Mouse (Mus musculus): Measurements from ENCODE around the gene Lrrc4c. TPM values are rescaled to one million over a fixed set of nuclear protein-coding genes. Genes with fewer than 3 reads are reported as not detected.

The Lrrc4c gene
- polyA plus RNA-seq, 1 experiment from 2014 or later: 7.6 TPM

- ATAC-seq (ENCODE audit: insufficient number of reproducible peaks, insufficient read depth, low FRiP score, low read depth): no peak
- no peak overlapping the region for H3K27ac ChIP-seq (ENCODE audit: low read length)
- 75% methylated on average over 3 of the region's 3 CpGs for WGBS
Observed at GRCm38 (mm10) chr2:97604688-97605215, 1286.8 kb downstream of the Lrrc4c start.

DNA sequence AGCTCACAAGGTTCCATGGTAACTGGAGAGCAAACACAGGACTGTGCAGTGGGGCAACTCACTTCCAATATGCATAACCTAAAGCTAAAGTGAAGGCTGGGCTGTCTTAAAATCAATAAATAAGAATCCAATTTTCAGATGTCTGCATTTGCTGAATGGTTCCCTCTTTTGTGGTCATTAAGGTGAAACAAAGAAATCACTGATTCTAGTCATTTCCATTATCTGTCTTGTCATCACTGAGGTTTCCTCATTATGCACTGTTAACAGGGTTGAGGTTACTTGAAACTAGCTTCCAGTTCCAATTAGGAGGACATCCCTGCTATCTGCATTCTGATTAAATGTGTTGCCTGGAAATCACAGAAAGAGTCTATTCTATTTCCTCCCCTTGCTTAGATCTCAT is 1291.5 kb downstream of the Lrrc4c start:
- no peak overlapping the region for H3K27ac ChIP-seq (ENCODE audit: low read length)
- H3K27me3 ChIP-seq (ENCODE audit: control insufficient read depth, insufficient read depth, low read length): no peaks in the 10 kb centered on the region
- H3K9me3 ChIP-seq (ENCODE audit: control insufficient read depth, low read depth, low read length): no peaks in the 10 kb centered on the region
- H3K4me3 ChIP-seq (ENCODE audit: low read depth, low read length): no peak overlapping the region
- no peaks in the 10 kb centered on the region for H3K4me1 ChIP-seq (ENCODE audit: control insufficient read depth, insufficient read depth, low read length)
- no peak overlapping the region for H3K4me2 ChIP-seq (replicated peaks; ENCODE audit: low read depth, low read length)
- ATAC-seq (ENCODE audit: insufficient number of reproducible peaks, insufficient read depth, low FRiP score, low read depth): no peak
- no peak overlapping the region for H3K9ac ChIP-seq (replicated peaks; ENCODE audit: low read depth, low read length)
- H3K36me3 ChIP-seq (ENCODE audit: control insufficient read depth, insufficient read depth, low read length): no peaks in the 10 kb centered on the region

More at GRCm38 (mm10) chr2:97604688-97605215, 1286.8 kb downstream of the Lrrc4c start:
- Histone ChIP-seq H3K4me1 (ENCODE audit: control insufficient read depth, insufficient read depth, low read length) (no peaks in the 10 kb centered on the region), H3K4me2 (replicated peaks; ENCODE audit: low read depth, low read length) (no peak overlapping the region), H3K27me3 (ENCODE audit: control insufficient read depth, insufficient read depth, low read length) (no peaks in the 10 kb centered on the region), H3K9ac (replicated peaks; ENCODE audit: low read depth, low read length) (no peak overlapping the region), H3K9me3 (ENCODE audit: control insufficient read depth, low read depth, low read length) (no peaks in the 10 kb centered on the region), H3K4me3 (ENCODE audit: low read depth, low read length) (no peak overlapping the region), H3K36me3 (ENCODE audit: control insufficient read depth, insufficient read depth, low read length) (no peaks in the 10 kb centered on the region)

- 67% methylated on average over 2 of the region's 2 CpGs for WGBS
- Histone ChIP-seq H3K4me1 (ENCODE audit: control insufficient read depth, insufficient read depth, low read length) (no peaks in the 10 kb centered on the region), H3K27me3 (ENCODE audit: control insufficient read depth, insufficient read depth, low read length) (no peaks in the 10 kb centered on the region), H3K4me3 (ENCODE audit: low read depth, low read length) (no peak overlapping the region), H3K36me3 (ENCODE audit: control insufficient read depth, insufficient read depth, low read length) (no peaks in the 10 kb centered on the region), H3K4me2 (replicated peaks; ENCODE audit: low read depth, low read length) (no peak overlapping the region), H3K9ac (replicated peaks; ENCODE audit: low read depth, low read length) (no peak overlapping the region), H3K27ac (ENCODE audit: low read length) (no peak overlapping the region), H3K9me3 (ENCODE audit: control insufficient read depth, low read depth, low read length) (no peaks in the 10 kb centered on the region)
- no peak for ATAC-seq (ENCODE audit: insufficient number of reproducible peaks, insufficient read depth, low FRiP score, low read depth)
Observed at GRCm38 (mm10) chr2:97610566-97610965, 1292.6 kb downstream of the Lrrc4c start.

DNA sequence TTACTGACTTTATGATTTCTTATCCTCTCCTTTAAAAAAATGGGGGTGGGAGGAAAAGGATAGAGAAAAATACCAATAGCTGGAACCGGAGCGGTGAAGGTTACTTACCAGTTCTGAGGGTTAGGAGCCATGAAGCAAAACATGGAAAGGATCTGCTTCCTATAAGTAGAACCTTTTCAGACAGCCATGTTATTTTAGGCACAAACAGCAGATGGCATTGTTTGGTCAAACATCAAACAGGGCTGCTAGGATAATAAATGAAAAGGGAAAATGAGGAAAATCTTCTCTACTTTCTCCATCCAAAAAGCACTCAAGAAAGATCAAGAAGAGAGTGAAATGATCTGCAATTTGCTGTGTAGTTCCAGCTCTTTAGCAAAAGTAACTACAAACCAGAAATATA is 1296.8 kb downstream of the Lrrc4c start:
- H3K9me3 ChIP-seq (ENCODE audit: control insufficient read depth, low read depth, low read length): no peaks in the 10 kb centered on the region
- no peak overlapping the region for H3K4me2 ChIP-seq (replicated peaks; ENCODE audit: low read depth, low read length)
- no peak for ATAC-seq (ENCODE audit: insufficient number of reproducible peaks, insufficient read depth, low FRiP score, low read depth)
- H3K36me3 ChIP-seq (ENCODE audit: control insufficient read depth, insufficient read depth, low read length): no peaks in the 10 kb centered on the region
- 65% methylated on average over 2 of the region's 2 CpGs for WGBS
- no peaks in the 10 kb centered on the region for H3K27me3 ChIP-seq (ENCODE audit: control insufficient read depth, insufficient read depth, low read length)
- H3K9ac ChIP-seq (replicated peaks; ENCODE audit: low read depth, low read length): no peak overlapping the region
- H3K4me1 ChIP-seq (ENCODE audit: control insufficient read depth, insufficient read depth, low read length): no peaks in the 10 kb centered on the region
- no peak overlapping the region for H3K27ac ChIP-seq (ENCODE audit: low read length)
- H3K4me3 ChIP-seq (ENCODE audit: low read depth, low read length): no peak overlapping the region

DNA sequence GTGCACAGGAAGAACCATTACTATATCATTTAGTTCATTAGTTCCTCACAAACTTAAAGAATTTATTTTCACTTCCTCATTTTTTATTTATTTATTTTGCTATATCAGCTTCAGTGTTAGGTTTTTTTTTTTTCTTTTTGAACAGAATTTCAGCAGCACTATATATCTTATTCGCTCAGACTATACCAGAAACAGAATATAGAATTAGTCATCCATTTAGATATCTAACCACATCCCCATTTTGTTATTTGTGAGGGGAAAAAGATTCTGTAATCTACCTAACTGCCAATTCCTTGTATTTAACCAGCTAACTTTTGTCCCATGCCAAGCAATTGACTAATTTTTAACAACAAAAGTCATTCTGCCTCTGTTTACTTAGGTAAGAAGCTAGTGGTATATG is 1300.6 kb downstream of the Lrrc4c start:
- ATAC-seq (ENCODE audit: insufficient number of reproducible peaks, insufficient read depth, low FRiP score, low read depth): no peak
- Histone ChIP-seq H3K4me2 (replicated peaks; ENCODE audit: low read depth, low read length) (no peak overlapping the region), H3K36me3 (ENCODE audit: control insufficient read depth, insufficient read depth, low read length) (no peaks in the 10 kb centered on the region), H3K4me1 (ENCODE audit: control insufficient read depth, insufficient read depth, low read length) (no peaks in the 10 kb centered on the region), H3K27me3 (ENCODE audit: control insufficient read depth, insufficient read depth, low read length) (no peaks in the 10 kb centered on the region), H3K9me3 (ENCODE audit: control insufficient read depth, low read depth, low read length) (no peaks in the 10 kb centered on the region), H3K4me3 (ENCODE audit: low read depth, low read length) (no peak overlapping the region), H3K9ac (replicated peaks; ENCODE audit: low read depth, low read length) (no peak overlapping the region), H3K27ac (ENCODE audit: low read length) (no peak overlapping the region)
- WGBS: 95% methylated on average over 1 of the region's 1 CpGs

DNA sequence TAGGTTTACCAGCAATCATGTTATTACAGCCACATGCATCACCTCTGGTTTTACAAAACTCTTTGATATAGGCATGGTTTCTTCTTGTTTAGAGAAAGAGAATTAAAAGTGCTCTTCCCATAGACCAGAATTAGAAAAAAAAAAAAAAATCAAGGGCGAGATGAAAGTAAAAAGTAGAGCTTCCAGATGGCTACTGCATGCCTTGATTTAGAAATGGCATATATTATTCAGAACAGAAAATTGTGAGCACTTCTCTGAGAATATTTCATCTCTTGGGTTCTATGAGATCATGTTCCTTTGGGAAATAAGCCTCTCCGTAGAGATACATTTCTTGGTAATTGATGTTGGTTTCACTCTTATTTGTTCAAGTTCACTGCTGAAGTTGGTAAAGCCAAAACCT is 1322.0 kb downstream of the Lrrc4c start:
- H3K9ac ChIP-seq (replicated peaks; ENCODE audit: low read depth, low read length): no peak overlapping the region
- no peaks in the 10 kb centered on the region for H3K27me3 ChIP-seq (ENCODE audit: control insufficient read depth, insufficient read depth, low read length)
- H3K4me1 ChIP-seq (ENCODE audit: control insufficient read depth, insufficient read depth, low read length): no peaks in the 10 kb centered on the region
- H3K36me3 ChIP-seq (ENCODE audit: control insufficient read depth, insufficient read depth, low read length): no peaks in the 10 kb centered on the region
- WGBS: 86% methylated on average over 2 of the region's 2 CpGs
- no peak overlapping the region for H3K4me3 ChIP-seq (ENCODE audit: low read depth, low read length)
- no peak overlapping the region for H3K4me2 ChIP-seq (replicated peaks; ENCODE audit: low read depth, low read length)
- H3K27ac ChIP-seq (ENCODE audit: low read length): no peak overlapping the region
- no peaks in the 10 kb centered on the region for H3K9me3 ChIP-seq (ENCODE audit: control insufficient read depth, low read depth, low read length)
- ATAC-seq (ENCODE audit: insufficient number of reproducible peaks, insufficient read depth, low FRiP score, low read depth): no peak

GRCm38 (mm10) chr2:97641661-97642060 is 1323.7 kb downstream of the Lrrc4c start:
- Histone ChIP-seq H3K27me3 (ENCODE audit: control insufficient read depth, insufficient read depth, low read length) (no peaks in the 10 kb centered on the region), H3K4me3 (ENCODE audit: low read depth, low read length) (no peak overlapping the region), H3K4me2 (replicated peaks; ENCODE audit: low read depth, low read length) (no peak overlapping the region), H3K36me3 (ENCODE audit: control insufficient read depth, insufficient read depth, low read length) (no peaks in the 10 kb centered on the region), H3K9me3 (ENCODE audit: control insufficient read depth, low read depth, low read length) (peaks cover 3% of the 10 kb centered on the region; the same call in 1 of the 2 replicates), H3K9ac (replicated peaks; ENCODE audit: low read depth, low read length) (no peak overlapping the region), H3K27ac (ENCODE audit: low read length) (no peak overlapping the region), H3K4me1 (ENCODE audit: control insufficient read depth, insufficient read depth, low read length) (no peaks in the 10 kb centered on the region)
- no peak for ATAC-seq (ENCODE audit: insufficient number of reproducible peaks, insufficient read depth, low FRiP score, low read depth)

GRCm38 (mm10) chr2:97652711-97653110 is 1334.7 kb downstream of the Lrrc4c start:
- no peaks in the 10 kb centered on the region; the same call in 1 of the 2 replicates for H3K9me3 ChIP-seq (ENCODE audit: control insufficient read depth, low read depth, low read length)

More at GRCm38 (mm10) chr2:97652711-97653110, 1334.7 kb downstream of the Lrrc4c start:
- no peak for ATAC-seq (ENCODE audit: insufficient number of reproducible peaks, insufficient read depth, low FRiP score, low read depth)
- Histone ChIP-seq H3K36me3 (ENCODE audit: control insufficient read depth, insufficient read depth, low read length) (no peaks in the 10 kb centered on the region), H3K9ac (replicated peaks; ENCODE audit: low read depth, low read length) (no peak overlapping the region), H3K27ac (ENCODE audit: low read length) (no peak overlapping the region), H3K4me1 (ENCODE audit: control insufficient read depth, insufficient read depth, low read length) (no peaks in the 10 kb centered on the region), H3K4me3 (ENCODE audit: low read depth, low read length) (no peak overlapping the region), H3K27me3 (ENCODE audit: control insufficient read depth, insufficient read depth, low read length) (no peaks in the 10 kb centered on the region), H3K4me2 (replicated peaks; ENCODE audit: low read depth, low read length) (no peak overlapping the region)
- 82% methylated on average over 1 of the region's 1 CpGs for WGBS

Measured in stomach, embryonic 14.5 days (tissue).